Mouse (Mus musculus): ENCODE measurements at regions not wholly inside any gene's neighbourhood (a gene's known extent, or its start where the extent isn't known, plus 50 kb on each side); places are given as distances from the start of the nearest gene placed in this dataset.
"Not testable (repeated sequence)": the region's sequence is repeated elsewhere in the genome, so short reads cannot be mapped to it uniquely, and the experiment has no call there.

DNA sequence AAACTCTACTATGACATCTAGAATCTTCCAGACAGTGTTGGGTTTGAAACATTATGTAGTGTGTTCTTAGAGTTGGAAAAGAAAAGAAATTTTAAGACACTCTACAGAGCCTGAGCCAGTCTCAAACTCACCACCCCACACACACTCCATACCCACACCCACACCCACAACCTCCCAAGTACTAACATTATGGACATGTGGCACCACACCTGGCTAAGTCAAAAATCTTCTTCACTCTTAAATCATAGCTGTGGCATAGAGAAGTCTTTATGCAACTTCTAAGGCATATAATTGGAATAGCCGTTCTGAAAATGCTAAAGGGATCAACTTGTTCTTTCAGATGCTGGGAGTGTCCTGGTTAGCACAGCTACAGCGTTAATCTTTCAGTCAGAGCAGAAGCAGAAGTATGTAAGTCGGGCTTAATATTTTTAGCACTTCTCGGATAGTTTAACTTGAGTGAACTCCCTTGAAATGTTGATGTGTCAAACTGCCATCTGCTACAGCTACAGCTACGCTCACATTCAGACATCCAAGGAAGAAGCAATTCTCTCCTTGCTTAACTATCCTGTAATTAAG is 68.6 kb upstream of the Creb1 start:
- no peak overlapping the region for H3K27ac ChIP-seq (replicated peaks; ENCODE audit: low read depth, low read length)
- H3K27me3 ChIP-seq (replicated peaks; ENCODE audit: control insufficient read depth, insufficient read depth, low read length): no peaks in the 10 kb centered on the region
- ATAC-seq (ENCODE audit: low read depth) (no peak), DNase-seq (ENCODE audit: low spot score) (no peak)
- H3K9me3 ChIP-seq (ENCODE audit: control insufficient read depth, low read length): no peaks in the 10 kb centered on the region
- 62% methylated on average over 5 of the region's 5 CpGs for WGBS
- no peak overlapping the region for H3K9ac ChIP-seq (ENCODE audit: low read depth, low read length)
- no peaks in the 10 kb centered on the region for H3K4me1 ChIP-seq (ENCODE audit: control insufficient read depth, insufficient read depth, low read length)
- no peak overlapping the region for H3K4me3 ChIP-seq (ENCODE audit: low read depth, low read length)
- H3K4me2 ChIP-seq (ENCODE audit: low read depth, low read length): no peak overlapping the region
- H3K36me3 ChIP-seq (ENCODE audit: control insufficient read depth, insufficient read depth, low read length): no peaks in the 10 kb centered on the region

DNA sequence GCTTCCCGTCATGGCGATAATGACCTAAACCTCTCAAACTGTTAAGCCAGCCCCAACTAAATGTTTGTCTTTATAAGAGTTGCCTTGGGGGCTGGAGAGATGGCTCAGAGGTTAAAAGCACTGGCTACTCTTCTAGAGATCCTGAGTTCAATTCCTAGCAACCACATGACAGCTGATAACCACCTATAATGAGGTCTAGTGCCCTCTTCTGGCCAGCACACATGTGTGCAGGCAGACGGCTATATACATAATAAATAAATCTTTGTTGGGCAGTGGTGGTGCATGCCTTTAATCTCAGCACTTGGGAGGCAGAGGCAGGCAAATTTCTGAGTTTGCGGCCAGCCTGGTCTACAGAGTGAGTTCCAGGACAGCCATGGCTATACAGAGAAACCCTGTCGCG is 70.8 kb upstream of the Creb1 start:
- not testable (repeated sequence) for ATAC-seq (ENCODE audit: low read depth); H3K4me3 ChIP-seq (ENCODE audit: low read depth, low read length); DNase-seq (ENCODE audit: low spot score); H3K9me3 ChIP-seq (ENCODE audit: control insufficient read depth, low read length); H3K9ac ChIP-seq (ENCODE audit: low read depth, low read length); H3K4me2 ChIP-seq (ENCODE audit: low read depth, low read length); H3K4me1 ChIP-seq (ENCODE audit: control insufficient read depth, insufficient read depth, low read length); H3K36me3 ChIP-seq (ENCODE audit: control insufficient read depth, insufficient read depth, low read length); H3K27ac ChIP-seq (replicated peaks; ENCODE audit: low read depth, low read length); H3K27me3 ChIP-seq (replicated peaks; ENCODE audit: control insufficient read depth, insufficient read depth, low read length)
- 90% methylated on average over 6 of the region's 6 CpGs for WGBS

DNA sequence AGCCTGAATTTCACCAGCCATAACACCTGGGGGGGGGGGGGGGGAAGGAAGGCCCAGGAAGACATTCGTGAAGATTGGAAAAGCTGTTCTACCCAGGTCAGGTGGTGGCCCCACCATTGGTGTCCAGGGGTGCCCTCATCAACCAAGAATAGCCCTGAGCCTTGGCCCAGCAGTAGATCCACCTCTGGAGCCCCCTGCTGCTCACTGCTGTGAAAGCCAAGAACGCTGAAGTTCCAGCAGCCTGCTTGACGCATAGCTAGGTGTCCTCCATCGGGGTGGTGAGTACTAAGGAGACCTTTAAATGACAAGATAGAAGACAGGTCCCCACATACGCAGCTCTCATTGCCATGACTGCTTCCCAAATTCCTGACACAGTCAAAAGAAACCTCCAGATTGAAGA is 74.6 kb upstream of the Creb1 start:
- Histone ChIP-seq H3K27ac (replicated peaks; ENCODE audit: low read depth, low read length) (no peak overlapping the region), H3K9me3 (ENCODE audit: control insufficient read depth, low read length) (no peaks in the 10 kb centered on the region), H3K4me3 (ENCODE audit: low read depth, low read length) (no peak overlapping the region), H3K9ac (ENCODE audit: low read depth, low read length) (no peak overlapping the region), H3K27me3 (replicated peaks; ENCODE audit: control insufficient read depth, insufficient read depth, low read length) (no peaks in the 10 kb centered on the region), H3K4me1 (ENCODE audit: control insufficient read depth, insufficient read depth, low read length) (no peaks in the 10 kb centered on the region), H3K36me3 (ENCODE audit: control insufficient read depth, insufficient read depth, low read length) (no peaks in the 10 kb centered on the region), H3K4me2 (ENCODE audit: low read depth, low read length) (no peak overlapping the region)
- 76% methylated on average over 5 of the region's 5 CpGs for WGBS
- ATAC-seq (ENCODE audit: low read depth) (no peak), DNase-seq (ENCODE audit: low spot score) (no peak)

DNA sequence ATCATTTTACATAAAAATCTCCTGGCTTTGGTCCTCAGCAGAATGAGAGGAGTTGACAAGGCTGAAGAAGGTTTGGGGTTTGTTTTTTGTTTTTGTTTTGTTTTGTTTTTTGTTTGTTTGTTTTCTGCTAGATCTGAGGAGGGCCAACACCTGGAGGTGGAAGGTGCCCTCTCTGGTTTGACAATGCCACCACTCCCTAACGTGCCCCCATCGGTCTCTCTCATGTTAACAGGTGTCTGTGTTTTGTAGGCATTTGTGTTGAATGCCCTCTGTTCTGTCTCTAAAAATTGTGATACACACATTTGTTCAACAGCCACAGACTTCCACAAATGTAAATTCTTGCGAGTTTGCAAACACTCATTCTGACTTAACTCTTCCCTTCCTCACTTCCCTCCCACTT is 83.3 kb upstream of the Creb1 start:
- ATAC-seq (ENCODE audit: low read depth) (no peak), DNase-seq (ENCODE audit: low spot score) (no peak)
- H3K9me3 ChIP-seq (ENCODE audit: control insufficient read depth, low read length): no peaks in the 10 kb centered on the region
- no peak overlapping the region for H3K27ac ChIP-seq (replicated peaks; ENCODE audit: low read depth, low read length)
- no peaks in the 10 kb centered on the region for H3K4me1 ChIP-seq (ENCODE audit: control insufficient read depth, insufficient read depth, low read length)
- no peak overlapping the region for H3K4me2 ChIP-seq (ENCODE audit: low read depth, low read length)
- no peak overlapping the region for H3K4me3 ChIP-seq (ENCODE audit: low read depth, low read length)
- no peaks in the 10 kb centered on the region for H3K36me3 ChIP-seq (ENCODE audit: control insufficient read depth, insufficient read depth, low read length)
- no peak overlapping the region for H3K9ac ChIP-seq (ENCODE audit: low read depth, low read length)
- H3K27me3 ChIP-seq (replicated peaks; ENCODE audit: control insufficient read depth, insufficient read depth, low read length): no peaks in the 10 kb centered on the region
- WGBS: 72% methylated on average over 3 of the region's 3 CpGs

DNA sequence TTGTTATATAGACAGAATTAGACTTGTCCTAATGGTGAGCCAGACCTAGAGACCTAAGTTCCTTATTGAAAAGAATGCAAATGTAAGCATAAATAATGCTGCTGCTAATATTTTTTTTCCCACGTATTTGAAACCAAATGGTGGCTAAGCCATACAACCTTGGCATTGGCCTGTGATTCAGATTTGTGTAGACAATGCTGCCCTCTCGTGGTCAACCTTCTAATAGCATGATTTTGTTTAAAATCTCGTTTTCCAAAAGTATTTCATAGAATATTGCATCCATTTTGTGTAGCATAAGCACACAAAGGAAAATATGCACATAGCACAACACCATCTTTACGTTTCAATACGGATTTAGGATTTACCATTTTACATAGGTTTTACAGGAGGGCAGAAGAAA is 84.4 kb upstream of the Creb1 start:
- Histone ChIP-seq H3K9me3 (ENCODE audit: control insufficient read depth, low read length) (no peaks in the 10 kb centered on the region), H3K27me3 (replicated peaks; ENCODE audit: control insufficient read depth, insufficient read depth, low read length) (no peaks in the 10 kb centered on the region), H3K27ac (replicated peaks; ENCODE audit: low read depth, low read length) (no peak overlapping the region), H3K9ac (ENCODE audit: low read depth, low read length) (no peak overlapping the region), H3K4me1 (ENCODE audit: control insufficient read depth, insufficient read depth, low read length) (no peaks in the 10 kb centered on the region), H3K36me3 (ENCODE audit: control insufficient read depth, insufficient read depth, low read length) (no peaks in the 10 kb centered on the region), H3K4me2 (ENCODE audit: low read depth, low read length) (peak overlapping the region; percentile 28), H3K4me3 (ENCODE audit: low read depth, low read length) (no peak overlapping the region)
- 1% methylated on average over 5 of the region's 5 CpGs for WGBS
- DNase-seq (ENCODE audit: low spot score) (peak; percentile 87), ATAC-seq (ENCODE audit: low read depth) (no peak)

DNA sequence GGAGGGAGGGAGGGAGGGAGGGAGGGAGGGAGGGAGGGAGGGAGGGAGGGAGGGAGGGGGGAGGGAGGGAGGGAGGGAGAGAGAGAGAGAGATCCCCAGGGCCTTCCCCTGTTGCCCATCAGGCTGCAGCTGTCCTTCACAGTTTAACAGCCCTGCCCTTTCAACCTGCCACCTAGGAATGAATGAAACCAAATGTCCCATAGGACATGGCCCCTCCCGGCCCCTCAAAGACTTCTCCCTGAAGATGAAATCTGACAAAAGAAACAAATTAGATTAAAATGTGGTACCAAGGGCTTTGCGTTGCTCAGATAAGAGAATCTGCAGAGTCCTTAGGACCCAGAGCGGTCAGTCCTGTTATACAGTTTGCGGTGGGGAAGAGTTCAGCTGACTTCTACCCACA is 86.0 kb upstream of the Creb1 start:
- H3K9ac ChIP-seq (ENCODE audit: low read depth, low read length): no peak overlapping the region
- no peak overlapping the region; the same call in 1 of the 2 replicates for H3K4me2 ChIP-seq (ENCODE audit: low read depth, low read length)
- H3K9me3 ChIP-seq (ENCODE audit: control insufficient read depth, low read length): no peaks in the 10 kb centered on the region
- H3K4me3 ChIP-seq (ENCODE audit: low read depth, low read length): no peak overlapping the region
- no peaks in the 10 kb centered on the region for H3K4me1 ChIP-seq (ENCODE audit: control insufficient read depth, insufficient read depth, low read length)
- WGBS: 55% methylated on average over 4 of the region's 4 CpGs
- no peak for ATAC-seq (ENCODE audit: low read depth)
- H3K27me3 ChIP-seq (replicated peaks; ENCODE audit: control insufficient read depth, insufficient read depth, low read length): no peaks in the 10 kb centered on the region
- DNase-seq (ENCODE audit: low spot score): no peak
- H3K27ac ChIP-seq (replicated peaks; ENCODE audit: low read depth, low read length): no peak overlapping the region
- H3K36me3 ChIP-seq (ENCODE audit: control insufficient read depth, insufficient read depth, low read length): no peaks in the 10 kb centered on the region

DNA sequence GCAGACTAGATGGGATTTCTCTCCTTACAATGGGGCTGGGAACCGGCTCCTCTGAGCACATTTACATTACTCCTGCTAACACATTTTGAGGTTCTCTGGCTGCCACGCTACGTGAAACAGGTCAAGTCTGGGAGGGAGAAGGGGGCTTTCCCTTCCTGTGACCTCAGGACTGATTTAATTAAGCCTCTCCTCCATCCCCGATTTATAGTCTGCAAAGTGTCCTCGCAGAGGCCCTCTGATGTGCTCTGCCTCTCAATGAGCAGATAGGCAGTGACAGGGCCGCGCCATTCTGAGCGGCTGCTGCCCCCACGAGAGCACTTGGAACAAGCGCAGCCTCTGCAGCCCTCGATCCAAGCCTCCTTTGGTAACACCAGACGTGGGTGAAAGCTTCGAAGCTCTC is 86.5 kb upstream of the Creb1 start:
- Histone ChIP-seq H3K9ac (ENCODE audit: low read depth, low read length) (no peak overlapping the region), H3K4me3 (ENCODE audit: low read depth, low read length) (no peak overlapping the region), H3K27me3 (replicated peaks; ENCODE audit: control insufficient read depth, insufficient read depth, low read length) (no peaks in the 10 kb centered on the region), H3K27ac (replicated peaks; ENCODE audit: low read depth, low read length) (no peak overlapping the region), H3K4me1 (ENCODE audit: control insufficient read depth, insufficient read depth, low read length) (no peaks in the 10 kb centered on the region), H3K4me2 (ENCODE audit: low read depth, low read length) (peak overlapping the region; percentile 37), H3K36me3 (ENCODE audit: control insufficient read depth, insufficient read depth, low read length) (no peaks in the 10 kb centered on the region), H3K9me3 (ENCODE audit: control insufficient read depth, low read length) (no peaks in the 10 kb centered on the region)
- DNase-seq (ENCODE audit: low spot score): peak; percentile 92
- 5% methylated on average over 13 of the region's 13 CpGs for WGBS
- peak; percentile 93 for ATAC-seq (ENCODE audit: low read depth)

DNA sequence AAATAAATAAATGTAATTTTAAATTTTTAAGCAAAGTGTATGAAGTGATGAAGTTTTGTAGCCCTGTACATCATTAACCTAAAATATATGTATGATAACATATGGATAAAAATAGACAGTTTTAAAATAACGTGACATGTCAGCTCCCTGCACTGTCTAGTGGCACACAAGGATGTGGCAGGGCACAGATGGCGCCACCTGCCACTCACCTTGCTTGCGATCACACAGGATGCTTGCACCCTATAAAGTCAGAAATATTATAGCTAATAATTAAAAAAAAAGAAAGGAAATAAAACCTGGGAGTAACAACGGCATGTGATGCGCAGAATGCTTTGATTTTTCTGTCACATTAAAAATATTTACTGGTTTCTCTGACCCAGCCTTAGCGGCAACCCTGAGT is 89.0 kb upstream of the Creb1 start:
- Histone ChIP-seq H3K4me1 (ENCODE audit: control insufficient read depth, insufficient read depth, low read length) (no peaks in the 10 kb centered on the region), H3K9ac (ENCODE audit: low read depth, low read length) (no peak overlapping the region), H3K4me2 (ENCODE audit: low read depth, low read length) (no peak overlapping the region), H3K27ac (replicated peaks; ENCODE audit: low read depth, low read length) (no peak overlapping the region), H3K27me3 (replicated peaks; ENCODE audit: control insufficient read depth, insufficient read depth, low read length) (no peaks in the 10 kb centered on the region), H3K36me3 (ENCODE audit: control insufficient read depth, insufficient read depth, low read length) (no peaks in the 10 kb centered on the region), H3K4me3 (ENCODE audit: low read depth, low read length) (no peak overlapping the region), H3K9me3 (ENCODE audit: control insufficient read depth, low read length) (no peaks in the 10 kb centered on the region)
- WGBS: 88% methylated on average over 6 of the region's 6 CpGs
- DNase-seq (ENCODE audit: low spot score) (no peak), ATAC-seq (ENCODE audit: low read depth) (no peak)

DNA sequence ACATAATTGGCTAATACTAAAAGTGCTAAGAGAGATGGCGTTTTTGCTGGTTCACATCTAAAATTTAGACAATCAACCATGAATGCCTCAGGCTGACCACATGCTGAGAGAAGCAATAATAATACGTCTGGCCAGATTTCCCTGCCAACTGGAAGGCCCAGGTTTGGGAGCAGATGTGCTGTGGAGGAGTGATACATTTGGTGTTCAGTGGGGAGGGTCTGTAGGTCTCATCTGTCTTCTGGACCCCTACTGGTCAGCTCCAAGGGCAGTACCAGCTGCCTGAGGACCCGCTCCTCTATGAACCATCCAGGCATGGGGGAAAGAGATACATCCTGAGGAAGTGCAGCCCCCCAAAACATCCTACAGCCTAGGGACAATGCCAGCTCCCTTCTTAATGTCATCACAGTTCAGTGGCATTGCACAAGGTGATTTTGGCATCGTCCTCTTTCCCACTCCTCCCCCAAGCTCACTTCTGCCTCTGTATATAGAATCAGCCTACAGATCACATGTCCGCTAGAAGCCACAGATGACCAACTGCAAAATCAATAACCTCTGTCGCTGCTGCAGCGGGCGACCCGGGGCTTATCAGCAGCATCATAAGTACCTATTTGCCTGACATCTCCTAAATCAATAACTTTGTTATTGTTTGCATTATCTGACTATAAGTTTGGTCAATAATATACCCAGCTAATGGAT is 90.1 kb upstream of the Creb1 start:
- Histone ChIP-seq H3K27ac (replicated peaks; ENCODE audit: low read depth, low read length) (no peak overlapping the region), H3K4me3 (ENCODE audit: low read depth, low read length) (no peak overlapping the region), H3K9ac (ENCODE audit: low read depth, low read length) (no peak overlapping the region), H3K9me3 (ENCODE audit: control insufficient read depth, low read length) (no peaks in the 10 kb centered on the region), H3K36me3 (ENCODE audit: control insufficient read depth, insufficient read depth, low read length) (no peaks in the 10 kb centered on the region), H3K4me2 (ENCODE audit: low read depth, low read length) (no peak overlapping the region), H3K27me3 (replicated peaks; ENCODE audit: control insufficient read depth, insufficient read depth, low read length) (no peaks in the 10 kb centered on the region), H3K4me1 (ENCODE audit: control insufficient read depth, insufficient read depth, low read length) (no peaks in the 10 kb centered on the region)
- DNase-seq (ENCODE audit: low spot score) (no peak), ATAC-seq (ENCODE audit: low read depth) (no peak)
- WGBS: 70% methylated on average over 9 of the region's 9 CpGs
